Mouse (Mus musculus): Measurements from ENCODE around the gene St6gal1. TPM values are rescaled to one million over a fixed set of nuclear protein-coding genes. Genes with fewer than 3 reads are reported as not detected.

Gene St6gal1
- polyA plus RNA-seq, 1 experiment: 5.7 TPM

DNA sequence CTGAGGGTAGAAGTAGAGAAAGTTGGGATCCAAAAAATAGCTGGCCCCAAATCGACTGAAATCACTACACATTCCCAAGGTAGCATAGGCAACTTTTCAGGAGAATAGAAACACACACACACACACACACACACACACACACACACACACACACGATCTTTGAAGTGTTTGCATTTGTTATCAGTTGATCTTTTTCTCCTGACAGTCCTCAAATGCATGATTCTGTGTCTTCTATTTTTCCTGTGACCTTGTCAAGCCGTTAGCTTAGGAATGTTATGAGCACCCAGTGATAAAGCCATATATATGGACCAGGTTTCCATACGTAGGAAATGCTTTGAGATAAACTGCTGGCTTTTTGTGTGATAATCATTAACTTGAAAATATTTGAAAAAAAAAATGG lies 38.1 kb upstream of the St6gal1 start:
- Histone ChIP-seq H3K4me2 (ENCODE audit: low read depth) (no peak overlapping the region), H3K27me3 (ENCODE audit: control insufficient read depth, insufficient read depth, insufficient read length) (peaks cover 2% of the 10 kb centered on the region), H3K79me2 (ENCODE audit: control insufficient read depth, insufficient read depth) (no peaks in the 10 kb centered on the region), H3ac (ENCODE audit: control insufficient read depth, insufficient read length) (no peak overlapping the region), H3K36me3 (ENCODE audit: control insufficient read depth, insufficient read depth) (no peaks in the 10 kb centered on the region), H3K4me3 (no peak overlapping the region)
- TF ChIP-seq REST (IDR thresholded peaks at IDR 0.05; ENCODE audit: insufficient read depth, insufficient read length) (no peak), USF1 (IDR thresholded peaks at IDR 0.05; ENCODE audit: low read depth) (no peak), MAX (IDR thresholded peaks at IDR 0.05; ENCODE audit: low read depth) (no peak), E2F4 (IDR thresholded peaks at IDR 0.05; ENCODE audit: insufficient read depth) (no peak), TCF3 (IDR thresholded peaks at IDR 0.05; ENCODE audit: insufficient read length, low read depth) (no peak), MYOD1 (IDR thresholded peaks at IDR 0.05; ENCODE audit: control insufficient read depth in 1 of 3, insufficient read length in 2 of 3, low read depth in 2 of 3) (no peak), POLR2AphosphoS2 (IDR thresholded peaks at IDR 0.05; ENCODE audit: insufficient read length, low read depth) (no peak), CEBPB (IDR thresholded peaks at IDR 0.05; ENCODE audit: insufficient read depth, poor library complexity, severe bottlenecking) (no peak), SRF (IDR thresholded peaks at IDR 0.05; ENCODE audit: control insufficient read depth, insufficient read length, low read depth) (no peak)

DNA sequence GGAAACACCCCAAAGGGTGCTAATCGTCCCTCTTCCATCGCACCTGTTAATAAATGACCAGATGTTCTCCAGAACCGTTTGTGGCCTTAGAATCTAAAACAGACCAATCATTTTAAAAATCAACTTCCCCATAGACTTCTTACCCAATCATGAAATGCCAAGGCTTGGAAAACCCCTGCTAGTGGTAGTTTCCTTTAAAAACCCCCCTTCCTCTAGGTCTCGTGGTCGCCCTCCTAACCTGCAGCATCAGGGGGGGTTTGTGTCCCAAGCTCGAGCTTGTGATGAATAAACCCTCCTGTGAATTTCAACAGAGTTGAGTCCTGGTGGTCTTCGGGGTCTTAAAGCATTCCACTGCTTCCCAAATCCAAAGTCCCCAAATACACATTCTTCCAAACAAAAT lies 36.6 kb upstream of the St6gal1 start:
- Histone ChIP-seq H3K4me2 (ENCODE audit: low read depth) (no peak overlapping the region), H3K4me3 (no peak overlapping the region), H3K79me2 (ENCODE audit: control insufficient read depth, insufficient read depth) (no peaks in the 10 kb centered on the region), H3ac (ENCODE audit: control insufficient read depth, insufficient read length) (no peak overlapping the region), H3K27me3 (ENCODE audit: control insufficient read depth, insufficient read depth, insufficient read length) (peaks cover 7% of the 10 kb centered on the region), H3K36me3 (ENCODE audit: control insufficient read depth, insufficient read depth) (no peaks in the 10 kb centered on the region)
- TF ChIP-seq POLR2A (IDR thresholded peaks at IDR 0.05; ENCODE audit: insufficient read length, low read depth): no peak
- TF ChIP-seq E2F4 (IDR thresholded peaks at IDR 0.05; ENCODE audit: insufficient read depth): no peak
- no peak for TF ChIP-seq MYOD1 (IDR thresholded peaks at IDR 0.05; ENCODE audit: control insufficient read depth in 1 of 3, insufficient read length in 2 of 3, low read depth in 2 of 3)
- TF ChIP-seq USF1 (IDR thresholded peaks at IDR 0.05; ENCODE audit: low read depth): no peak
- TF ChIP-seq TCF3 (IDR thresholded peaks at IDR 0.05; ENCODE audit: insufficient read length, low read depth): no peak
- no peak for TF ChIP-seq CEBPB (IDR thresholded peaks at IDR 0.05; ENCODE audit: insufficient read depth, poor library complexity, severe bottlenecking)
- TF ChIP-seq MYOG (IDR thresholded peaks at IDR 0.05; ENCODE audit: control insufficient read depth in 1 of 3, insufficient read depth in 1 of 3, insufficient read length in 2 of 3, low read depth in 2 of 3): no peak
- no peak for TF ChIP-seq POLR2AphosphoS2 (IDR thresholded peaks at IDR 0.05; ENCODE audit: insufficient read length, low read depth)
- TF ChIP-seq REST (IDR thresholded peaks at IDR 0.05; ENCODE audit: insufficient read depth, insufficient read length): no peak
- TF ChIP-seq TCF12 (IDR thresholded peaks at IDR 0.05; ENCODE audit: insufficient read depth, poor library complexity, severe bottlenecking): no peak
- no peak for TF ChIP-seq SRF (IDR thresholded peaks at IDR 0.05; ENCODE audit: control insufficient read depth, insufficient read length, low read depth)
- TF ChIP-seq MAX (IDR thresholded peaks at IDR 0.05; ENCODE audit: low read depth): no peak

DNA sequence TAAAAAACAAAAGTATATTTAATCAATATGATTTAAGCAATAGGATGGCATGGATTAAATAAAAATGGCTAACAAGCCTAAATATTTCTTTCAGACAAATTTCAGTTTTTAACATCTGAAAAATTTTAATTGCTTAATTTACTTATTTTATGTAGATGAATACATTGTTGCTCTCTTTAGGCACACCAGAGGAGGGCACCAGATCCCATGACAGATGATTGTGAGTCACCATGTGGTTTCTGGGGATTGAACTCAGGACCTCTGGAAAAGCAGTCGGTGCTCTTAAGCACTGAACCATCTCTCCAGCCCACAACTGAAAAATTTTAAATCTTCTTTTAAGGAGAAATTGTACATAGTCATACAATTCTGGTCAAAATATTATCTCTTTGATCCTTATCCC lies 34.9 kb upstream of the St6gal1 start:
- Histone ChIP-seq H3K4me2 (ENCODE audit: low read depth) (no peak overlapping the region), H3K27me3 (ENCODE audit: control insufficient read depth, insufficient read depth, insufficient read length) (peaks cover 7% of the 10 kb centered on the region), H3ac (ENCODE audit: control insufficient read depth, insufficient read length) (no peak overlapping the region), H3K79me2 (ENCODE audit: control insufficient read depth, insufficient read depth) (no peaks in the 10 kb centered on the region), H3K36me3 (ENCODE audit: control insufficient read depth, insufficient read depth) (no peaks in the 10 kb centered on the region), H3K4me3 (no peak overlapping the region)
- no peak for TF ChIP-seq CEBPB (IDR thresholded peaks at IDR 0.05; ENCODE audit: insufficient read depth, poor library complexity, severe bottlenecking)
- TF ChIP-seq MAX (IDR thresholded peaks at IDR 0.05; ENCODE audit: low read depth): no peak
- no peak for TF ChIP-seq POLR2A (IDR thresholded peaks at IDR 0.05; ENCODE audit: insufficient read length, low read depth)
- TF ChIP-seq POLR2AphosphoS2 (IDR thresholded peaks at IDR 0.05; ENCODE audit: insufficient read length, low read depth): no peak
- TF ChIP-seq E2F4 (IDR thresholded peaks at IDR 0.05; ENCODE audit: insufficient read depth): no peak
- TF ChIP-seq MYOG (IDR thresholded peaks at IDR 0.05; ENCODE audit: control insufficient read depth in 1 of 3, insufficient read depth in 1 of 3, insufficient read length in 2 of 3, low read depth in 2 of 3): no peak
- no peak for TF ChIP-seq TCF3 (IDR thresholded peaks at IDR 0.05; ENCODE audit: insufficient read length, low read depth)
- no peak for TF ChIP-seq REST (IDR thresholded peaks at IDR 0.05; ENCODE audit: insufficient read depth, insufficient read length)
- no peak for TF ChIP-seq MYOD1 (IDR thresholded peaks at IDR 0.05; ENCODE audit: control insufficient read depth in 1 of 3, insufficient read length in 2 of 3, low read depth in 2 of 3)
- no peak for TF ChIP-seq TCF12 (IDR thresholded peaks at IDR 0.05; ENCODE audit: insufficient read depth, poor library complexity, severe bottlenecking)
- no peak for TF ChIP-seq USF1 (IDR thresholded peaks at IDR 0.05; ENCODE audit: low read depth)
- no peak for TF ChIP-seq SRF (IDR thresholded peaks at IDR 0.05; ENCODE audit: control insufficient read depth, insufficient read length, low read depth)

DNA sequence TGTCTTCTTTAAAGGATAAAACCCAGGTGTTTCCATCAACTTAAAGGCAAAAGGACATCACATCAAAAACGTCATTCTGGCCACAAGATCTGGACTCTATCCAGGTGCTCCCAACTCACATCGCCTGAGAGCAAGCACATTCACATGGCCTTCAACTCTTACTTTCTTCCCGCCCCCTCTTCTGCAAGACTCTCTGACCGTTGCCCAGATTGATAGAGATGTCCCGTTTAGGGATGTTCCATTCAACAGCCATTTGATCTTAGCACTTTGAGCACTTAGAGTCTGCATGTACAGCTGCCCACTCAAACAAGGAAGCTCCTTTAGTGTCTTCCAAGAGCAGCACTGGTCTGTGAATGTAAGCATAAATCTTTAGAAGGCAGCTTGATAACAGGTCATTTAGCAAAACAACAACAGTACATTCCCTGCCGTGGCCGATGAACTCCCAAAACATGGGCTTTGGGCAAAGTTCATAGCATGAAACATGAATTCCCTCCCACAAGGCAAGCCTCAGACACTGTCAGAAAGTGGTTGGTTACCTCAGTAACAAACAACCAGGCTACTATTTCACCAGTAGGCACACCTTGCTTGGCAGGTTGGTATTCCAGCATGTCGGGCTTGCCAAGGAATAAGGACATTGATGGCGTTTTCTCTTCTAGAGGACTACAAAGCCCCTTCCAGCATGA lies 32.8 kb upstream of the St6gal1 start:
- Histone ChIP-seq H3K27me3 (ENCODE audit: control insufficient read depth, insufficient read depth, insufficient read length) (peaks cover 10% of the 10 kb centered on the region), H3K4me3 (no peak overlapping the region), H3K79me2 (ENCODE audit: control insufficient read depth, insufficient read depth) (no peaks in the 10 kb centered on the region), H3K4me2 (ENCODE audit: low read depth) (no peak overlapping the region), H3K36me3 (ENCODE audit: control insufficient read depth, insufficient read depth) (no peaks in the 10 kb centered on the region), H3ac (ENCODE audit: control insufficient read depth, insufficient read length) (no peak overlapping the region)
- TF ChIP-seq TCF3 (IDR thresholded peaks at IDR 0.05; ENCODE audit: insufficient read length, low read depth) (no peak), E2F4 (IDR thresholded peaks at IDR 0.05; ENCODE audit: insufficient read depth) (no peak), POLR2A (IDR thresholded peaks at IDR 0.05; ENCODE audit: insufficient read length, low read depth) (no peak), POLR2AphosphoS2 (IDR thresholded peaks at IDR 0.05; ENCODE audit: insufficient read length, low read depth) (no peak), CEBPB (IDR thresholded peaks at IDR 0.05; ENCODE audit: insufficient read depth, poor library complexity, severe bottlenecking) (no peak), MYOD1 (IDR thresholded peaks at IDR 0.05; ENCODE audit: control insufficient read depth in 1 of 3, insufficient read length in 2 of 3, low read depth in 2 of 3) (no peak)
